In genomic region chr4:80311091-80311490, GRCm38 (mm10) we compare ENCODE assay signal across 14 mouse cellular contexts.
A peak's percentile ranks its signal among the peaks of the same experiment; 100 is the strongest.
DNase-seq lines count a peak whose midpoint lies in the region; ATAC-seq and TF ChIP-seq lines count a peak whose summit lies in the region.
"Had no signal": no experiment of that assay in that cellular context is flagged by ENCODE, and none has a peak within 500 bp of the region (broad histone marks: within the 10 kb centered on the region; RNA-seq: fewer than 3 reads in every experiment).

No protein-coding gene starts in this region.

- H3K9ac ChIP-seq in lung, postnatal 0 days (replicated peaks; ENCODE audit: low read depth): no peak overlapping the region
- H3K9ac ChIP-seq: forebrain, embryonic 12.5 days; heart, embryonic 15.5 days; intestine, embryonic 15.5 days; midbrain, embryonic 13.5 days had no signal

- peaks cover 17% of the 10 kb centered on the region for H3K4me1 ChIP-seq in bone marrow macrophage, adult 2 months (ENCODE audit: control insufficient read depth, insufficient read depth, low read length)
- no peaks in the 10 kb centered on the region for H3K4me1 ChIP-seq in lung, postnatal 0 days (ENCODE audit: insufficient read depth, low read depth, low read length)
- H3K4me1 ChIP-seq: forebrain, embryonic 12.5 days; heart, embryonic 15.5 days; intestine, embryonic 15.5 days; midbrain, embryonic 13.5 days had no signal

- H3K27me3 ChIP-seq in lung, postnatal 0 days (replicated peaks; ENCODE audit: insufficient read depth, low read length): no peaks in the 10 kb centered on the region
- H3K27me3 ChIP-seq: CH12.LX; forebrain, embryonic 12.5 days; heart, embryonic 15.5 days; intestine, embryonic 15.5 days; midbrain, embryonic 13.5 days had no signal

- H3K9me3 ChIP-seq in lung, postnatal 0 days (ENCODE audit: low read length): no peaks in the 10 kb centered on the region
- H3K9me3 ChIP-seq: forebrain, embryonic 12.5 days; heart, embryonic 15.5 days; intestine, embryonic 15.5 days; midbrain, embryonic 13.5 days had no signal

- peak; percentile 11 for DNase-seq in liver
- peak; percentile 48 for DNase-seq in lung, postnatal 0 days (ENCODE audit: low spot score)
- DNase-seq in thymus, postnatal 10 days (ENCODE audit: low spot score in 2 of 2): no peak
- no peak for DNase-seq in right cerebral cortex, adult 18-20 months
- DNase-seq in kidney, postnatal 25 days: no peak
- DNase-seq: adrenal gland, postnatal 36 days; kidney, postnatal 10 days had no signal

- H3K4me3 ChIP-seq in bone marrow macrophage, adult 2 months (ENCODE audit: insufficient read depth, low read length): no peak overlapping the region; the same call in 1 of the 2 replicates
- H3K4me3 ChIP-seq in lung, postnatal 0 days (ENCODE audit: low read depth, low read length): no peak overlapping the region
- H3K4me3 ChIP-seq: forebrain, embryonic 12.5 days; heart, embryonic 15.5 days; intestine, embryonic 15.5 days; midbrain, embryonic 13.5 days had no signal

- no peak overlapping the region for H3K4me2 ChIP-seq in lung, postnatal 0 days (replicated peaks; ENCODE audit: low read depth, low read length)
- H3K4me2 ChIP-seq: forebrain, embryonic 12.5 days; heart, embryonic 15.5 days; intestine, embryonic 15.5 days; midbrain, embryonic 13.5 days had no signal

- no peak for TF ChIP-seq POLR2A in bone marrow macrophage, adult 2 months (IDR thresholded peaks at IDR 0.05; ENCODE audit: borderline replicate concordance, low read depth, low read length)

- 63% methylated on average over 4 of the region's 4 CpGs for WGBS in lung, postnatal 0 days

- TF ChIP-seq EP300 in lung, postnatal 0 days (IDR thresholded peaks at IDR 0.05): no peak

- H3K36me3 ChIP-seq in lung, postnatal 0 days (ENCODE audit: insufficient read depth, low read length): no peaks in the 10 kb centered on the region
- H3K36me3 ChIP-seq: forebrain, embryonic 12.5 days; heart, embryonic 15.5 days; intestine, embryonic 15.5 days; midbrain, embryonic 13.5 days had no signal

- TF ChIP-seq CTCF in bone marrow macrophage, adult 2 months (IDR thresholded peaks at IDR 0.05; ENCODE audit: low read depth, low read length): no peak
- TF ChIP-seq CTCF in lung, postnatal 0 days (IDR thresholded peaks at IDR 0.05): no peak

- H3K27ac ChIP-seq in bone marrow macrophage, adult 2 months (ENCODE audit: insufficient read depth, low read depth, low read length): peak overlapping the region; percentile 96
- H3K27ac ChIP-seq in lung, postnatal 0 days (ENCODE audit: low read length): no peak overlapping the region
- H3K27ac ChIP-seq: forebrain, embryonic 12.5 days; heart, embryonic 15.5 days; intestine, embryonic 15.5 days; midbrain, embryonic 13.5 days had no signal

- ATAC-seq in lung, postnatal 0 days: peak; percentile 70
- peak; percentile 99 for ATAC-seq in megakaryocyte progenitor cell, adult 5-6 weeks (replicated peaks; ENCODE audit: poor library complexity)
- ATAC-seq: intestine, embryonic 15.5 days; midbrain, embryonic 13.5 days had no signal

Comparison
In these comparisons a context has a peak if more than half of its experiments do, and no peak if none do; other contexts are left out.
1. DNase-seq: peak in liver (single experiment) and lung, postnatal 0 days (single experiment); none in thymus, postnatal 10 days (0 of 2), right cerebral cortex, adult 18-20 months (single experiment) and kidney, postnatal 25 days (0 of 2).